Mouse (Mus musculus): Measurements from ENCODE around the gene Zyg11a.

GRCm38 (mm10) chr4:108165152-108165895 is 52.5 kb downstream of the Zyg11a start, which contains the start of gene Echdc2:
- 0 out of 2 replicates have a peak, but pooled peaks have one; percentile 7 for TF ChIP-seq POLR2A (IDR thresholded peaks at IDR 0.05; ENCODE audit: extremely low read depth, insufficient read depth, low read length)
- peak; percentile 38; the same call in 1 of the 2 replicates for TF ChIP-seq CTCF (IDR thresholded peaks at IDR 0.05; ENCODE audit: low read depth, low read length)
